Mouse (Mus musculus) liver, postnatal 0 days (tissue): ENCODE data around the gene Jmjd6. TPM values are rescaled to one million over a fixed set of nuclear protein-coding genes. Genes with fewer than 3 reads are reported as not detected.

Experiments used
- ATAC-seq: fragments of 200-750 bp; cut with Nextera tagmentation; 2 replicates; pipeline ENCODE4 v1.8.0; 2017; ENCODE audit warnings: mild to moderate bottlenecking, moderate library complexity
- DNase-seq: peaks from one replicate; pipeline ENCODE4 v3.0.0-alpha.2; 2016
- H3K27ac ChIP-seq: fragments of 300-500 bp; sonication (generic); 2 replicates; pipeline ENCODE4 v1.5.1; 2014; ENCODE audit warnings: antibody characterized with exemption, moderate library complexity, mild to moderate bottlenecking, low read depth
- H3K27me3 ChIP-seq: fragments of 300-500 bp; sonication (generic); 2 replicates; pipeline ENCODE4 v1.6.1; 2014; ENCODE audit warnings: low read length, control low read depth, mixed read lengths; ENCODE audit not compliant: insufficient read depth
- H3K36me3 ChIP-seq: fragments of 300-500 bp; sonication (generic); replicated peaks from 2 replicates; pipeline ENCODE4 v1.6.1; 2014; ENCODE audit warnings: mild to moderate bottlenecking, control low read depth, low read length, moderate library complexity, mixed read lengths; ENCODE audit not compliant: insufficient read depth
- H3K4me1 ChIP-seq: fragments of 300-500 bp; sonication (generic); 2 replicates; pipeline ENCODE4 v1.6.1; 2014; ENCODE audit warnings: antibody characterized with exemption, mild to moderate bottlenecking, control low read depth; ENCODE audit not compliant: insufficient read depth
- H3K4me2 ChIP-seq: fragments of 300-500 bp; sonication (generic); 2 replicates; pipeline ENCODE4 v1.6.1; 2014; ENCODE audit warnings: low read depth, mild to moderate bottlenecking, low read length, moderate library complexity, mixed read lengths
- H3K4me3 ChIP-seq: fragments of 300-500 bp; sonication (generic); 2 replicates; pipeline ENCODE4 v1.5.1; 2014; ENCODE audit warnings: low read depth, low read length
- H3K9ac ChIP-seq: fragments of 300-500 bp; sonication (generic); replicated peaks from 2 replicates; pipeline ENCODE4 v1.6.1; 2014; ENCODE audit warnings: mild to moderate bottlenecking, moderate library complexity
- H3K9me3 ChIP-seq: fragments of 300-500 bp; sonication (generic); 2 replicates; pipeline ENCODE4 v1.6.1; 2016; ENCODE audit warnings: mild to moderate bottlenecking, control low read depth, low read length, mixed read lengths
- CTCF ChIP-seq: sonication (generic); IDR thresholded peaks from 2 replicates; pipeline ENCODE4 v1.5.1; 2016; ENCODE audit warnings: antibody characterized with exemption, low read depth
- EP300 ChIP-seq: IDR thresholded peaks from 2 replicates; pipeline ENCODE4 v1.6.1; 2016; ENCODE audit warnings: antibody characterized with exemption, low read depth, mild to moderate bottlenecking
- WGBS: fragments of 180-500 bp; shearing (Covaris S2); extraction: QIAGEN DNeasy Blood & Tissue Kit; methylation state at CpG from one replicate; pipeline ENCODE4 v1.1.7; 2014; ENCODE audit not compliant: insufficient replicate concordance; 5-methylcytosine and 5-hydroxymethylcytosine counted together
- polyA plus RNA-seq: library from polyadenylated mRNA; unstranded; fragments of >200 nt; fragmentation: Nextera tagmentation; extraction: Ambion mirVana; gene quantifications from 2 replicates; pipeline ENCODE4 v1.2.1, GENCODE M21; 2015

Gene Jmjd6
- polyA plus RNA-seq, 1 experiment from 2014 or later, result 19.0 TPM

DNA sequence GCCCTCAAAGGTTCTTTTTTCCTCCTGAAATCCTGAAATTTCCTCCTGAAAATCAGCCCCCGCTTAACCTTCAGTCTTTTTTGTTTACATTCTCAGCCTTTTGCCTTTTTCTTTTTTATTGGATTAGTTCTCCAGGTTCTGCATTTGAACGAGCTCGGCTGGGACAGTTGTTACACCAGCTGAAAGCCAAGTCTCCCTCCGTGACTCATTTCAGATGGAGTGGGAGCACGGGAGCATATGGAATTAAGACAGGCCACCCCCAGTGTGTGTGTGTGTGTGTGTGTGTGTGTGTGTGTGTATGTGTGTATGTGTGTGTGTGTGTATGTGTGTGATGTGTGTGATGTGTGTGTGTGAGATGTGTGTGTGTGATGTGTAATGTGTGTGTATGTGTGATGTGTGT, 38.2 kb upstream of the Jmjd6 start:
- no peak overlapping the region for H3K4me3 ChIP-seq
- DNase-seq (no peak), ATAC-seq (no peak)
- H3K9ac ChIP-seq, result no peak overlapping the region
- no peaks in the 10 kb centered on the region for H3K36me3 ChIP-seq
- no peak overlapping the region for H3K27ac ChIP-seq
- peaks cover 4% of the 10 kb centered on the region; the same call in 1 of the 2 replicates for H3K27me3 ChIP-seq
- 67% methylated on average over 5 of the region's 5 CpGs for WGBS
- H3K4me2 ChIP-seq, result no peak overlapping the region
- 0 out of 2 replicates have a peak, but pooled peaks cover 3% of the 10 kb centered on the region for H3K4me1 ChIP-seq
- TF ChIP-seq EP300 (no peak), CTCF (no peak)
- H3K9me3 ChIP-seq, result no peaks in the 10 kb centered on the region

DNA sequence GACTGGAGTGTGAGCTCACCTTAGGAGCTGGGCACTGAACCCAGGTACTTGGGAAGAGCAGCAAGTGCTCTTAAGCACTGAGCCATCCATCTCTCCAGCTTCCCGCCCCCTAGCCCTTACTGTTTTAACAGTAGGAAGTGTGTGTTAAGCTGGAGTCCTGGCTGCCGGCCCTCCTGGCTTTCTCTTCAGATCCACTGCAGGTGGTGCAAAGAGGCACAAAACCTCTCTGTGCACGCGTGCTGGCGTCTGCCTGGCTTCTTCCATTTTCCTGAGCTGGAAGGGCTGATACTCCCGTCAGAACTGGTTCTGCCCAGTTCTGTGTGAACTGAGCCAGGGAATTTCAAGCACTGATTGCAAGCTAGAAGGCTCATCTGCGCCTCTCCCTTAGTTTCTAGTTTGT, 37.6 kb upstream of the Jmjd6 start:
- TF ChIP-seq EP300 (no peak), CTCF (no peak)
- no peaks in the 10 kb centered on the region for H3K9me3 ChIP-seq
- no peak overlapping the region for H3K9ac ChIP-seq
- DNase-seq (no peak), ATAC-seq (no peak)
- peaks cover under 1% of the 10 kb centered on the region; the same call in 1 of the 2 replicates for H3K27me3 ChIP-seq
- H3K36me3 ChIP-seq, result no peaks in the 10 kb centered on the region
- 74% methylated on average over 7 of the region's 7 CpGs for WGBS
- H3K4me1 ChIP-seq, result 0 out of 2 replicates have a peak, but pooled peaks cover 3% of the 10 kb centered on the region
- no peak overlapping the region for H3K27ac ChIP-seq
- H3K4me3 ChIP-seq, result no peak overlapping the region
- H3K4me2 ChIP-seq, result no peak overlapping the region

DNA sequence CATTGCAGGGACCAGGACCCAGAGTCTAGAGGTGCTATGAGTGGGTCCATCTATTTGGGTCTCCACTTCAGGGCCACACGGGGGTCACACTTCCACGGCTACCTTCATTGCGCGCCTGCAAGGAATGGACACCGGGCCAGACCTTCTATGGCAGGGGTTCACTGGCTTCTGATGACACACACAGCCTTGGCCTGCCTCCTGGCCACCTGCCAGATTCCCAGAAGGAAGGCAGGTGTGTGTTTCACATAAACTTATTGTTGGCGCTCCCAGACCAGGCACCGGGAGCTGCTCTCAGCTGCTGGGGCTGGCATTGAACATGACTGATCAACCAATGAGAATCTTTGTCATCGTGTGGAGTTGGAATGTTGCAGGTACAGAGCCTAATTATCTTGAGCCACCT, 35.2 kb upstream of the Jmjd6 start:
- WGBS, result 84% methylated on average over 8 of the region's 8 CpGs
- Histone ChIP-seq H3K36me3 (peaks cover 13% of the 10 kb centered on the region), H3K27ac (no peak overlapping the region), H3K9ac (no peak overlapping the region), H3K4me3 (no peak overlapping the region), H3K9me3 (no peaks in the 10 kb centered on the region), H3K4me2 (no peak overlapping the region), H3K4me1 (no peaks in the 10 kb centered on the region), H3K27me3 (no peaks in the 10 kb centered on the region)
- no peak for ATAC-seq
- DNase-seq, result no peak
- no peak for TF ChIP-seq CTCF
- no peak for TF ChIP-seq EP300

DNA sequence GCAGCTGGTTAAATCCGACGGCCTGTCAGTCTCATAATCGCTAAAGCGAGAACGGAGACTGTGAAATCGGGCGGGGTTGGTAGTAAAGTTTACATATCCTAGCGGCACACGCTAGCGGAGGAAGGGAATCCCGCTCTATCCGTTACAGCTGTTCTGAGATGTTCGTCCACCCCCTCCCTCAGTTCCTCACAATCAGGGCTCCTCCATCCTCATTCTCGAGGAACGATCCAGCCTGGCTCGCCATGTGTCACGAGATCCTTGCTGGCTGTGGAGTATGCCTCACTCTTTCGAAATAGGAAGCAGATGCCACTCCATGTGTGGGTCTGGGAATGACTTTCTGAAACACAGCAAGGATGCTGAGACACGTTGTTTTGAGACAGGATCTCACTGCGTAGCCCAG, 30.7 kb upstream of the Jmjd6 start:
- Histone ChIP-seq H3K36me3 (peaks cover 35% of the 10 kb centered on the region), H3K4me2 (no peak overlapping the region), H3K4me1 (no peaks in the 10 kb centered on the region), H3K27me3 (no peaks in the 10 kb centered on the region), H3K4me3 (no peak overlapping the region), H3K9me3 (no peaks in the 10 kb centered on the region), H3K27ac (no peak overlapping the region), H3K9ac (no peak overlapping the region)
- DNase-seq, result no peak
- 89% methylated on average over 20 of the region's 20 CpGs for WGBS
- no peak for ATAC-seq
- TF ChIP-seq CTCF (no peak), EP300 (no peak)

DNA sequence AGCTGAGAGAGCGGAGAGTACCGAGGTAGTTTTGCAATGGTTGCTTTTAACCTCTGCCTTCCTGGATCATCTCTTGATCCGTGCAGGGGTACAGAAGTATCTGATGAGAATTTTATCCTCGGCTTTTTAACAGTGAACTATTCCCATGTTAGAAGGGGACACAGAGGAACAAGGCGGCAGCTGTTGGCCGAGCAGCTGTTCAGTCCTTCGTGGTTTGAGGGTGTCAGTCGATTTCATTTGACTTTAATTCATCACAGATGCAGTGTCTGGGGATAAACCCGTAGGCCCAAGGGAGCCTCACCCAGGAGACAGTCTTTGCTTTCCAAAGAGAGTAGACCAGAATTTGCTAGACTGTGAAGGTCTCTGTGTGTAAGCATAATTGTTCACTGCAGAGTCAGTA, 28.3 kb upstream of the Jmjd6 start:
- Histone ChIP-seq H3K4me3 (no peak overlapping the region), H3K4me1 (no peaks in the 10 kb centered on the region), H3K4me2 (no peak overlapping the region), H3K27ac (no peak overlapping the region), H3K36me3 (peaks cover 38% of the 10 kb centered on the region), H3K27me3 (no peaks in the 10 kb centered on the region), H3K9me3 (no peaks in the 10 kb centered on the region), H3K9ac (no peak overlapping the region)
- WGBS, result 86% methylated on average over 9 of the region's 9 CpGs
- TF ChIP-seq CTCF, result no peak
- TF ChIP-seq EP300, result no peak
- no peak for DNase-seq
- ATAC-seq, result no peak

DNA sequence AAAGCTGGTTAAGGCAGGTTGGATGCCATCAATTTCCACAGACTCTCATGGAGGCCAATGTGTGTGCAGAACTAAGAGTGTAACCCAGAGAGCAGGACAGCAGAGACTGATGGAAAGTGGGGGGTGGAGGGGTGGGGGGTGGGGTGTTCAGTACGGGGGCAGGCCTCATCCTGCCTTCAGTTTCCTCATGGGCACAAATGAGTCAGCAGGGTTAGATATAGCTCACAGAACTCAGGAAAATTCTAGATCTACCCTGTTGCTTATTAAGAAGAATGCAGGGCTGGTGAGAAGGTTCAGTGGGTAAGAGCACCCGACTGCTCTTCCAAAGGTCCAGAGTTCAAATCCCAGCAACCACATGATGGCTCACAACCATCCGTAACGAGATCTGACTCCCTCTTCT, 26.4 kb upstream of the Jmjd6 start:
- no peak for DNase-seq
- no peaks in the 10 kb centered on the region for H3K9me3 ChIP-seq
- H3K4me3 ChIP-seq, result no peak overlapping the region
- 66% methylated on average over 4 of the region's 4 CpGs for WGBS
- H3K4me2 ChIP-seq, result no peak overlapping the region
- H3K4me1 ChIP-seq, result no peaks in the 10 kb centered on the region
- H3K9ac ChIP-seq, result no peak overlapping the region
- no peak overlapping the region for H3K27ac ChIP-seq
- H3K36me3 ChIP-seq, result peaks cover 46% of the 10 kb centered on the region
- ATAC-seq, result no peak
- TF ChIP-seq CTCF, result no peak
- TF ChIP-seq EP300, result no peak
- H3K27me3 ChIP-seq, result no peaks in the 10 kb centered on the region

DNA sequence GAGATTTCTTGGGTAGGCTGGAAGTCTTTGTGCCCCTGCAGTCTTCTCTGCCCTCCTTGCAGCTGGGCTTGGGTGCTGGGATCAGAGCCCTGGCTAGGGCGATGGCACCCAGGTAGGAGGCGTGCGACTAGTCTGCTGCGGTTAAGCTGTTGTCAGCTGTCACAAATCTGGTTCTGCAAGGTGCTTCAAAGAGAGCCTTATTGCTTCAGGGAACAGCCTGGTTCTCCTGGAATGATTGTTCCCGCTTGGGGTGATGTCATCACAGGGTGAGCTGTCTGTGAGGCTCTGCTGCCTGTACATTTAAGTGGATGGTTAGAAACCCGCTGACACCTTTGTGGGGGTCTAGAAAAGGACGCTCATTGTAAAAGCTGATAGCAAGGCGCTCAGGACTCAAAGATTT, 26.0 kb upstream of the Jmjd6 start:
- ATAC-seq (no peak), DNase-seq (no peak)
- Histone ChIP-seq H3K9me3 (no peaks in the 10 kb centered on the region), H3K36me3 (peaks cover 46% of the 10 kb centered on the region), H3K4me3 (no peak overlapping the region), H3K9ac (no peak overlapping the region), H3K27me3 (no peaks in the 10 kb centered on the region), H3K4me1 (no peaks in the 10 kb centered on the region), H3K27ac (no peak overlapping the region), H3K4me2 (no peak overlapping the region)
- 90% methylated on average over 8 of the region's 8 CpGs for whole genome bisulfite sequencing
- TF ChIP-seq EP300, result no peak
- TF ChIP-seq CTCF, result no peak
